31 mouse cellular contexts compared by ENCODE assay signal in the genomic region with DNA sequence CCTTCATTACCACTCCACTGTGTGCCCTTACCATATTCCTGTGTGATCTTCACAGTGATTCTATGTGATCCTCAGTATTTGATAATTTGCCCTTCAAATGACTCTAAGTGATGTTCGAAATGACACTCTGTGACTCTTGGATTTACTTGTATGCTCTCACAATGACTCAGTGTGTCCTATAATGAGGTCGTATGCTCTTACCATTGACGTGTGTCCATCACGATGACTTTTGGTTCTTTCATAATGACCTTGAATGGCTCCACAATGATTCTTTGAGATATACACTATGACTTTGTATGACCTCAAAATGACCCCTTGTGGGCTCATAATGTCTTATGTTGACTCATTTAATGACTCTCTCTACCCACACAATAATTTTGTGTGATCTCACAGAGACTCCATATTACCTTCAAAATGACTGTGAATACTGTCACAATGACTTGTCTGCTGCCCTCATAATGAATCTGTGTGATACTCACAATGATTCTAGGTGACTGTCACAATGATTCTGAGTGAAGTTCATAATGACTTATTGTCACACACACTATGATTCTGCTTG.
"Had no signal": no experiment of that assay in that cellular context is flagged by ENCODE, and none has a peak within 500 bp of the region (broad histone marks: within the 10 kb centered on the region; RNA-seq: fewer than 3 reads in every experiment).

No protein-coding gene starts in this region.

- DNase-seq: heart, postnatal 10 days; heart, postnatal 14 days; heart, postnatal 36 days; heart, postnatal 4 days; kidney, adult 11 months; kidney, adult 18-20 months; kidney, adult 2 months; kidney, adult 8-10 months; kidney, adult 9 months; kidney, postnatal 10 days; kidney, postnatal 14 days; kidney, postnatal 25 days; kidney, postnatal 36 days; kidney, postnatal 4 days; layer of hippocampus, adult 9-11 months; layer of hippocampus, postnatal 36 days had no signal

- H3K4me2 ChIP-seq: heart, embryonic 11.5 days; heart, embryonic 12.5 days; heart, embryonic 13.5 days; heart, embryonic 15.5 days; hindbrain, embryonic 12.5 days; hindbrain, embryonic 13.5 days; hindbrain, embryonic 14.5 days; hindbrain, embryonic 15.5 days; intestine, embryonic 15.5 days; kidney, embryonic 15.5 days had no signal

- H3K4me3 ChIP-seq: heart, embryonic 12.5 days; heart, embryonic 13.5 days; heart, embryonic 15.5 days; hindbrain, embryonic 10.5 days; hindbrain, embryonic 12.5 days; hindbrain, embryonic 13.5 days; hindbrain, embryonic 15.5 days; intestine, embryonic 15.5 days; kidney, embryonic 15.5 days; layer of hippocampus, adult 2 months; left cerebral cortex, adult 2 months had no signal

- H3K9ac ChIP-seq: heart, embryonic 12.5 days; heart, embryonic 13.5 days; heart, embryonic 15.5 days; hindbrain, embryonic 12.5 days; hindbrain, embryonic 13.5 days; hindbrain, embryonic 14.5 days; hindbrain, embryonic 15.5 days; intestine, embryonic 15.5 days; kidney, embryonic 15.5 days had no signal

- H3K27me3 ChIP-seq: heart, embryonic 12.5 days; heart, embryonic 13.5 days; heart, embryonic 15.5 days; hindbrain, embryonic 12.5 days; hindbrain, embryonic 13.5 days; hindbrain, embryonic 15.5 days; intestine, embryonic 15.5 days; kidney, embryonic 15.5 days had no signal

- H3K36me3 ChIP-seq: heart, embryonic 12.5 days; heart, embryonic 13.5 days; heart, embryonic 15.5 days; hindbrain, embryonic 10.5 days; hindbrain, embryonic 12.5 days; hindbrain, embryonic 13.5 days; hindbrain, embryonic 15.5 days; intestine, embryonic 15.5 days; kidney, embryonic 15.5 days had no signal

- H3K27ac ChIP-seq: heart, embryonic 13.5 days; heart, embryonic 15.5 days; hindbrain, embryonic 10.5 days; hindbrain, embryonic 12.5 days; hindbrain, embryonic 13.5 days; hindbrain, embryonic 14.5 days; hindbrain, embryonic 15.5 days; hindbrain, postnatal 0 days; intestine, embryonic 15.5 days; kidney, embryonic 15.5 days; kidney, postnatal 0 days; layer of hippocampus, adult 2 months; left cerebral cortex, adult 2 months had no signal

- H3K4me1 ChIP-seq: heart, embryonic 12.5 days; heart, embryonic 13.5 days; heart, embryonic 15.5 days; hindbrain, embryonic 10.5 days; hindbrain, embryonic 12.5 days; hindbrain, embryonic 13.5 days; hindbrain, embryonic 15.5 days; intestine, embryonic 15.5 days; kidney, embryonic 15.5 days had no signal

- H3K9me3 ChIP-seq: heart, embryonic 12.5 days; heart, embryonic 13.5 days; heart, embryonic 15.5 days; hindbrain, embryonic 10.5 days; hindbrain, embryonic 12.5 days; hindbrain, embryonic 13.5 days; hindbrain, embryonic 15.5 days; intestine, embryonic 15.5 days; kidney, embryonic 15.5 days had no signal
